Mouse (Mus musculus) fibroblast of lung, adult 2 months (primary cell): ENCODE measurements around the gene Rrp7a.
A peak's percentile ranks its signal among the peaks of the same experiment; 100 is the strongest.

ENCODE experiments used
- DNase-seq: peaks from one replicate; pipeline ENCODE4 v3.0.0-alpha.2; 2011; ENCODE audit warnings: low read depth

Rrp7a gene

DNA sequence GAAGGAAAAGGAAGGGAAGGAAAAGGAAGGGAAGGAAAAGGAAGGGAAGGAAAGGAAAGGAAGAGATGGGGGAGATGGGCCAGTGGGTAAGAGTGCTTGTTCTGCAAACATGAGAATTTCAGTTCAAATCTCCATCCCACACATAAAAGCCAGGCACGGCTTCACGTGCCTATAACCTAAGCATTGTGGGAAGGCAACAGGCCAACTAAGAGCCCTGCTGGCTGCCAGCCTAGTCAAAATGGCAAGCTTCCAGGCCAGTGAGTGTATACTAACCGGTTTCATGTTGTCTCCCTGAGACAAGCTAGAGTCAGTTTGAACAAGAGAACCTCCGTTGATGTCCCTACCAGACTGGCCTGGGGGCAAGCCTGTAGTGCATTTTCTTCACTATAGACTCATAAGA lies 57.1 kb downstream of the Rrp7a start:
- DNase-seq = peak; percentile 71
